Mouse (Mus musculus): ENCODE measurements around the gene Qrfp. TPM values are rescaled to one million over a fixed set of nuclear protein-coding genes. Genes with fewer than 3 reads are reported as not detected.

Gene Qrfp
- polyA plus RNA-seq, 1 experiment from 2014 or later = 0.10 TPM

- Histone ChIP-seq H3K4me2 (ENCODE audit: low read depth, low read length) (peak overlapping the region; percentile 96), H3K9ac (ENCODE audit: low read depth, low read length) (peak overlapping the region; percentile 99), H3K4me3 (ENCODE audit: low read depth, low read length) (peak overlapping the region; percentile 77), H3K4me1 (ENCODE audit: control insufficient read depth, insufficient read depth, low read length) (peaks cover 32% of the 10 kb centered on the region), H3K27ac (replicated peaks; ENCODE audit: low read depth, low read length) (peak overlapping the region; percentile 98), H3K9me3 (ENCODE audit: control insufficient read depth, low read length) (no peaks in the 10 kb centered on the region), H3K27me3 (replicated peaks; ENCODE audit: control insufficient read depth, insufficient read depth, low read length) (no peaks in the 10 kb centered on the region), H3K36me3 (ENCODE audit: control insufficient read depth, insufficient read depth, low read length) (no peaks in the 10 kb centered on the region)
- 4% methylated on average over 4 of the region's 4 CpGs for WGBS
- ATAC-seq (ENCODE audit: low read depth) (no peak), DNase-seq (ENCODE audit: low spot score) (peak; percentile 53)
Measured at GRCm38 (mm10) chr2:31761585-31761984, 48.8 kb downstream of the Qrfp start.

- Histone ChIP-seq H3K4me1 (ENCODE audit: control insufficient read depth, insufficient read depth, low read length) (peaks cover 32% of the 10 kb centered on the region), H3K9ac (ENCODE audit: low read depth, low read length) (peak overlapping the region; percentile 99), H3K27ac (replicated peaks; ENCODE audit: low read depth, low read length) (peak overlapping the region; percentile 98), H3K4me3 (ENCODE audit: low read depth, low read length) (peak overlapping the region; percentile 77), H3K4me2 (ENCODE audit: low read depth, low read length) (peak overlapping the region; percentile 96), H3K27me3 (replicated peaks; ENCODE audit: control insufficient read depth, insufficient read depth, low read length) (no peaks in the 10 kb centered on the region), H3K9me3 (ENCODE audit: control insufficient read depth, low read length) (no peaks in the 10 kb centered on the region), H3K36me3 (ENCODE audit: control insufficient read depth, insufficient read depth, low read length) (no peaks in the 10 kb centered on the region)
- ATAC-seq (ENCODE audit: low read depth) (no peak), DNase-seq (ENCODE audit: low spot score) (no peak)
- 4% methylated on average over 7 of the region's 7 CpGs for WGBS
Measured at GRCm38 (mm10) chr2:31761115-31761531, 49.3 kb downstream of the Qrfp start.

GRCm38 (mm10) chr2:31760486-31760885, 49.9 kb downstream of the Qrfp start:
- Histone ChIP-seq H3K27me3 (replicated peaks; ENCODE audit: control insufficient read depth, insufficient read depth, low read length) (no peaks in the 10 kb centered on the region), H3K4me2 (ENCODE audit: low read depth, low read length) (peak overlapping the region; percentile 96), H3K4me3 (ENCODE audit: low read depth, low read length) (peak overlapping the region; percentile 77), H3K9me3 (ENCODE audit: control insufficient read depth, low read length) (no peaks in the 10 kb centered on the region), H3K4me1 (ENCODE audit: control insufficient read depth, insufficient read depth, low read length) (peaks cover 32% of the 10 kb centered on the region), H3K36me3 (ENCODE audit: control insufficient read depth, insufficient read depth, low read length) (no peaks in the 10 kb centered on the region), H3K27ac (replicated peaks; ENCODE audit: low read depth, low read length) (peak overlapping the region; percentile 98), H3K9ac (ENCODE audit: low read depth, low read length) (peak overlapping the region; percentile 99)
- WGBS = 0% methylated on average over 1 of the region's 1 CpGs
- DNase-seq (ENCODE audit: low spot score) = no peak
- ATAC-seq (ENCODE audit: low read depth) = no peak

- no peaks in the 10 kb centered on the region for H3K9me3 ChIP-seq (ENCODE audit: control insufficient read depth, low read length)
- H3K4me1 ChIP-seq (ENCODE audit: control insufficient read depth, insufficient read depth, low read length) = peaks cover 32% of the 10 kb centered on the region
- H3K4me2 ChIP-seq (ENCODE audit: low read depth, low read length) = peak overlapping the region; percentile 96
- H3K27ac ChIP-seq (replicated peaks; ENCODE audit: low read depth, low read length) = peak overlapping the region; percentile 98
- H3K36me3 ChIP-seq (ENCODE audit: control insufficient read depth, insufficient read depth, low read length) = no peaks in the 10 kb centered on the region
- H3K4me3 ChIP-seq (ENCODE audit: low read depth, low read length) = peak overlapping the region; percentile 77
- peak; percentile 97 for ATAC-seq (ENCODE audit: low read depth)
- H3K9ac ChIP-seq (ENCODE audit: low read depth, low read length) = peak overlapping the region; percentile 99
- DNase-seq (ENCODE audit: low spot score) = peak; percentile 95
- H3K27me3 ChIP-seq (replicated peaks; ENCODE audit: control insufficient read depth, insufficient read depth, low read length) = no peaks in the 10 kb centered on the region
- WGBS = 0% methylated on average over 23 of the region's 42 CpGs
Measured at GRCm38 (mm10) chr2:31759751-31760460, 50.5 kb downstream of the Qrfp start.

- ATAC-seq (ENCODE audit: low read depth) (no peak), DNase-seq (ENCODE audit: low spot score) (no peak)
- peaks cover 2% of the 10 kb centered on the region; the same call in 1 of the 2 replicates for H3K9me3 ChIP-seq (ENCODE audit: control insufficient read depth, low read length)
- H3K9ac ChIP-seq (ENCODE audit: low read depth, low read length) = peak overlapping the region; percentile 99; the same call in 1 of the 2 replicates
- H3K4me3 ChIP-seq (ENCODE audit: low read depth, low read length) = peak overlapping the region; percentile 77
- H3K27me3 ChIP-seq (replicated peaks; ENCODE audit: control insufficient read depth, insufficient read depth, low read length) = no peaks in the 10 kb centered on the region
- peaks cover 32% of the 10 kb centered on the region for H3K4me1 ChIP-seq (ENCODE audit: control insufficient read depth, insufficient read depth, low read length)
- peak overlapping the region; percentile 96 for H3K4me2 ChIP-seq (ENCODE audit: low read depth, low read length)
- H3K27ac ChIP-seq (replicated peaks; ENCODE audit: low read depth, low read length) = peak overlapping the region; percentile 98
- no peaks in the 10 kb centered on the region for H3K36me3 ChIP-seq (ENCODE audit: control insufficient read depth, insufficient read depth, low read length)
- WGBS = 89% methylated on average over 5 of the region's 5 CpGs
Measured at GRCm38 (mm10) chr2:31758966-31759365, 51.4 kb downstream of the Qrfp start.

- Histone ChIP-seq H3K27me3 (replicated peaks; ENCODE audit: control insufficient read depth, insufficient read depth, low read length) (no peaks in the 10 kb centered on the region), H3K4me2 (ENCODE audit: low read depth, low read length) (no peak overlapping the region), H3K36me3 (ENCODE audit: control insufficient read depth, insufficient read depth, low read length) (no peaks in the 10 kb centered on the region), H3K9me3 (ENCODE audit: control insufficient read depth, low read length) (peaks cover 9% of the 10 kb centered on the region; the same call in 1 of the 2 replicates), H3K4me3 (ENCODE audit: low read depth, low read length) (no peak overlapping the region), H3K4me1 (ENCODE audit: control insufficient read depth, insufficient read depth, low read length) (peaks cover 20% of the 10 kb centered on the region), H3K9ac (ENCODE audit: low read depth, low read length) (no peak overlapping the region), H3K27ac (replicated peaks; ENCODE audit: low read depth, low read length) (no peak overlapping the region)
- DNase-seq (ENCODE audit: low spot score) (no peak), ATAC-seq (ENCODE audit: low read depth) (no peak)
Measured at GRCm38 (mm10) chr2:31757472-31757871, 52.9 kb downstream of the Qrfp start.

Other genes starting within 250 kb of the Qrfp start
- gene Fubp3, start 237.9 kb downstream of the Qrfp start, polyA plus RNA-seq (2014; fragmentation: Nextera tagmentation; extraction: Ambion mirVana) = 72.9 and 82.7 TPM in 2 replicates
- gene Prdm12, start 170.5 kb downstream of the Qrfp start, polyA plus RNA-seq (2014; fragmentation: Nextera tagmentation; extraction: Ambion mirVana) = 2.6 TPM in 2 replicates
- gene Exosc2, start 139.9 kb downstream of the Qrfp start, polyA plus RNA-seq (2014; fragmentation: Nextera tagmentation; extraction: Ambion mirVana) = 36.8 and 44.2 TPM in 2 replicates
- 47.8 and 48.9 TPM in 2 replicates for gene Abl1, start 122.2 kb downstream of the Qrfp start, polyA plus RNA-seq (2014; fragmentation: Nextera tagmentation; extraction: Ambion mirVana)
- 0.19 and 0.29 TPM in 2 replicates for gene Fibcd1, start 35.4 kb upstream of the Qrfp start, polyA plus RNA-seq (2014; fragmentation: Nextera tagmentation; extraction: Ambion mirVana)
- 2.0 and 2.2 TPM in 2 replicates for gene Lamc3, start 76.7 kb upstream of the Qrfp start, polyA plus RNA-seq (2014; fragmentation: Nextera tagmentation; extraction: Ambion mirVana)
- 31.2 and 33.9 TPM in 2 replicates for gene Aif1l, start 139.6 kb upstream of the Qrfp start, polyA plus RNA-seq (2014; fragmentation: Nextera tagmentation; extraction: Ambion mirVana)
- 61.2 and 66.4 TPM in 2 replicates for gene Nup214, start 163.9 kb upstream of the Qrfp start, polyA plus RNA-seq (2014; fragmentation: Nextera tagmentation; extraction: Ambion mirVana)